Mouse (Mus musculus) heart, postnatal 36 days (tissue): ENCODE measurements around the gene Vmn1r132. TPM values are rescaled to one million over a fixed set of nuclear protein-coding genes. Genes with fewer than 3 reads are reported as not detected.
"Not testable (repeated sequence)": the region's sequence is repeated elsewhere in the genome, so short reads cannot be mapped to it uniquely, and the experiment has no call there.

Experiments
- DNase-seq, 2 experiments: peaks; one replicate each; pipeline ENCODE4 v3.0.0; 2021 to 2022
- intact Hi-C: fragments of 180-260 bp; cut with DNase I; formaldehyde crosslinking; loops from one replicate; pipeline ENCODE4 v1.15.1; 2025
- total RNA-seq, 2 experiments: library from RNA; stranded (reverse); gene quantifications; 2 replicates each; pipeline ENCODE4 v1.2.3; 2021

Gene Vmn1r132
- total RNA-seq = not detected

DNA sequence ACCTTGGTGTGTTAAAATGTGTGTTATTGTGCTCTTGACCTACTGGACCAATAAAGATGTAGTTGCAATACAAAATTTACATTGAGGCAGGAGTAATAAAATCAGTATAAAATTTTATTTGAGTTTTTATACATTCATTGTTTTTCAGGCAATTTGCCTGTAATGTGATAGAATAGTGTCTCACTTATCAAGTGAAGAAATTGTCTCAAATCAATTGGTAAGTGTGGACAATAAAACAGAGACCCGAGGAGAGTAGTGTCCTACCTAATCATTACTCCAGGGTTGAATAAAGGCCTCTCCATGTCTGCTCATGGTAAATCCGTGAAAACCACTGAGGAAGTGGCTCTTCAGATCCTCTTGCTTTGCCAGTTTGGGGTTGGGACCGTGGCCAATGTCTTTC, at the start of gene Vmn1r132:
Gene Vmn1r132, plus strand, starts transcription at position 301 of the 400 bp plus-strand sequence.
- intact Hi-C loops, DNase-seq: not testable (repeated sequence)

Other genes starting within 250 kb of the Vmn1r132 start
- gene Gm6882, start 181.3 kb upstream of the Vmn1r132 start, total RNA-seq = not detected
- not detected for gene Vmn1r130, start 102.3 kb upstream of the Vmn1r132 start, total RNA-seq
- not detected for gene Vmn1r131, start 68.0 kb upstream of the Vmn1r132 start, total RNA-seq
- not detected for gene Gm4175, start 147.4 kb downstream of the Vmn1r132 start, total RNA-seq
- gene Gm4177, start 182.6 kb downstream of the Vmn1r132 start, total RNA-seq = not detected
- not detected for gene Vmn1r135, start 218.3 kb downstream of the Vmn1r132 start, total RNA-seq
- not detected for gene Gm5725, start 230.2 kb downstream of the Vmn1r132 start, total RNA-seq